Comparison of ENCODE assay signal across 11 mouse cellular contexts in the genomic region with DNA sequence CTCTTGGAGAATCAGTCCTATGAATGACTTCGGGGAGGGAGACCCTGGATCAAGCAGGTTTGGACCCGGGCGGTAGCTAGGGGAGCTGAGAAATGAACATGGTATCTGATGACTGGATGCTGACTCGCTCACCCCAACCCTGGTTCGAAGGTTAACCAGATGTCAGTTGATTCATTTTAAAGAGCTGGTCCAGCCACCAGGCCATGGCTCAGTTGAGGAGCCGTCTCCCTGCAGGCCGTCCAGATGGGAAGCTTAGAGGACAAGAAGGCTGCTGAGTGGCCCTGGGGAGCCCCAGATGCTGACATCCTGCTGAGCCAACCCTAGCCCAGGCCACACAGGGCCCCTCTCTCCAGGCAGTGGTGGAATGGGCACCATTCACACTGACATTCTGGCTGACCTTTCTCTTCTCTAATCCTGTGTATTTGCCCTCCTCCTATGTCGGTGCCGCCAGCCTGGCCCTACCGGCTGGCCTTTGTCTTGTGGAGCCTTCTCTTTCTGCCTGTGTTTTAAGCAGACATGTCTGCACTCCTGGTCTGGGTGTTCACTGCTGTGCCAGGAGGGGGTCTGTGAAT. TPM values are rescaled to one million over a fixed set of nuclear protein-coding genes. Genes with fewer than 3 reads are reported as not detected.
DNase-seq lines count a peak whose midpoint lies in the region; ATAC-seq and TF ChIP-seq lines count a peak whose summit lies in the region.
"Had no signal": no experiment of that assay in that cellular context is flagged by ENCODE, and none has a peak within 500 bp of the region (broad histone marks: within the 10 kb centered on the region; RNA-seq: fewer than 3 reads in every experiment).

No protein-coding gene starts in this region.

- intact Hi-C loops in left cerebral cortex, adult 2 months (cut with DNase I), result no loop called here
- intact Hi-C loops in left cerebral cortex, postnatal 25 days (cut with DNase I), result no loop called here

- H3K4me1 ChIP-seq in heart, embryonic 11.5 days (ENCODE audit: control insufficient read depth, insufficient read depth, low read length), result peaks cover 22% of the 10 kb centered on the region
- H3K4me1 ChIP-seq in embryonic facial prominence, embryonic 10.5 days, result peaks cover 22% of the 10 kb centered on the region; the same call in 1 of the 2 replicates

- no peak overlapping the region for H3K4me2 ChIP-seq in heart, embryonic 11.5 days
- H3K4me2 ChIP-seq: liver, embryonic 15.5 days had no signal

- H3K4me3 ChIP-seq in heart, embryonic 11.5 days (ENCODE audit: low read depth, low read length), result no peak overlapping the region
- no peak overlapping the region for H3K4me3 ChIP-seq in left cerebral cortex, adult 2 months
- no peak overlapping the region for H3K4me3 ChIP-seq in embryonic facial prominence, embryonic 10.5 days
- H3K4me3 ChIP-seq: liver, embryonic 15.5 days had no signal

- DNase-seq in adrenal gland, adult 8-10 months, result peak; percentile 22
- no peak for DNase-seq in adrenal gland, adult 18-20 months (ENCODE audit: low spot score in 2 of 2)
- peak; percentile 95 for DNase-seq in heart, adult 11 months
- no peak for DNase-seq in left cerebral cortex, adult 2 months (ENCODE audit: extremely low spot score in 1 of 2, low spot score in 2 of 2)
- DNase-seq in left cerebral cortex, postnatal 25 days (ENCODE audit: low spot score in 2 of 2), result no peak
- no peak for DNase-seq in embryonic facial prominence, embryonic 10.5 days (ENCODE audit: low spot score)
- no peak for DNase-seq in right cerebral cortex, postnatal 25 days
- DNase-seq: right cerebral cortex, postnatal 14 days; thymus, adult 18-20 months had no signal

- 77% methylated on average over 10 of the region's 10 CpGs for WGBS in heart, embryonic 11.5 days (ENCODE audit: insufficient replicate concordance)
- WGBS in embryonic facial prominence, embryonic 10.5 days, result 69% methylated on average over 10 of the region's 10 CpGs

- H3K9me3 ChIP-seq in heart, embryonic 11.5 days (replicated peaks; ENCODE audit: control insufficient read depth, low read length), result no peaks in the 10 kb centered on the region
- peaks cover 14% of the 10 kb centered on the region; the same call in 1 of the 2 replicates for H3K9me3 ChIP-seq in embryonic facial prominence, embryonic 10.5 days
- H3K9me3 ChIP-seq: liver, embryonic 15.5 days had no signal

- no peak overlapping the region for H3K9ac ChIP-seq in heart, embryonic 11.5 days (ENCODE audit: low read depth, low read length)
- H3K9ac ChIP-seq: liver, embryonic 15.5 days had no signal

- no peak for TF ChIP-seq CTCF in left cerebral cortex, adult 2 months (IDR thresholded peaks at IDR 0.05)

- H3K27me3 ChIP-seq in heart, embryonic 11.5 days (ENCODE audit: control insufficient read depth, insufficient read depth, low read length), result 0 out of 2 replicates have a peak, but pooled peaks cover 2% of the 10 kb centered on the region
- peaks cover 16% of the 10 kb centered on the region; the same call in 1 of the 2 replicates for H3K27me3 ChIP-seq in embryonic facial prominence, embryonic 10.5 days (replicated peaks; ENCODE audit: low read depth, poor library complexity, severe bottlenecking)

- no peak overlapping the region for H3K27ac ChIP-seq in heart, embryonic 11.5 days (ENCODE audit: low read depth, low read length)
- peak overlapping the region; percentile 48 for H3K27ac ChIP-seq in left cerebral cortex, adult 2 months
- peak overlapping the region; percentile 31; the same call in 1 of the 2 replicates for H3K27ac ChIP-seq in embryonic facial prominence, embryonic 10.5 days (replicated peaks)
- H3K27ac ChIP-seq: liver, embryonic 15.5 days had no signal

- no peak for ATAC-seq in heart, embryonic 11.5 days (replicated peaks; ENCODE audit: insufficient number of reproducible peaks, low FRiP score, low TSS enrichment)

- H3K36me3 ChIP-seq in heart, embryonic 11.5 days (ENCODE audit: control insufficient read depth, insufficient read depth, low read length), result no peaks in the 10 kb centered on the region; the same call in 1 of the 2 replicates
- H3K36me3 ChIP-seq in embryonic facial prominence, embryonic 10.5 days (replicated peaks), result peaks cover 12% of the 10 kb centered on the region; the same call in 1 of the 2 replicates
- H3K36me3 ChIP-seq: liver, embryonic 15.5 days had no signal

RNA-seq across cellular contexts. Expression of a gene that starts 59.7 kb away (rescaled TPM):
- 10 to 100 TPM; 38.9 to 51.9 (median 47.2) TPM for total RNA-seq in adrenal gland, adult 8-10 months (2022)
- 10 to 100 TPM; 34.8 to 34.9 TPM for total RNA-seq in adrenal gland, adult 18-20 months (2021)
- polyA plus RNA-seq in heart, embryonic 11.5 days (2014; fragmentation: Nextera tagmentation; extraction: Ambion mirVana), result 26.5 and 27.0 TPM in 2 replicates
- 10 to 100 TPM; 37.3 to 39.6 TPM for total RNA-seq in left cerebral cortex, adult 2 months (2021)
- total RNA-seq in left cerebral cortex, postnatal 25 days (2021), result 10 to 100 TPM; 33.7 to 40.0 TPM
- 50.7 and 53.9 TPM in 2 replicates for polyA plus RNA-seq in embryonic facial prominence, embryonic 10.5 days (2016; fragmentation: Nextera tagmentation; extraction: Ambion mirVana)

Comparison
In these comparisons a context has a peak if more than half of its experiments do, and no peak if none do; other contexts are left out.
1. DNase-seq: peak in adrenal gland, adult 8-10 months (single experiment) and heart, adult 11 months (single experiment); none in adrenal gland, adult 18-20 months (0 of 2), left cerebral cortex, adult 2 months (0 of 2), left cerebral cortex, postnatal 25 days (0 of 2), embryonic facial prominence, embryonic 10.5 days (single experiment) and right cerebral cortex, postnatal 25 days (single experiment).